Mouse (Mus musculus): ENCODE results near the gene Fut2. TPM values are rescaled to one million over a fixed set of nuclear protein-coding genes. Genes with fewer than 3 reads are reported as not detected.
"Not testable (repeated sequence)": the region's sequence is repeated elsewhere in the genome, so short reads cannot be mapped to it uniquely, and the experiment has no call there.

Gene Fut2
- polyA plus RNA-seq, 1 experiment: not detected

- WGBS: 85% methylated on average over 11 of the region's 11 CpGs
- peaks cover under 1% of the 10 kb centered on the region; the same call in 1 of the 2 replicates for H3K4me1 ChIP-seq (ENCODE audit: control insufficient read depth, insufficient read depth, low read length)
- TF ChIP-seq POLR2A (IDR thresholded peaks at IDR 0.05; ENCODE audit: insufficient read depth, low read depth, low read length): no peak
- TF ChIP-seq CTCF (IDR thresholded peaks at IDR 0.05; ENCODE audit: insufficient read depth, low read depth, low read length): no peak
- H3K27ac ChIP-seq (ENCODE audit: insufficient read depth, low read depth, low read length): no peak overlapping the region
- no peak overlapping the region for H3K4me3 ChIP-seq (ENCODE audit: insufficient read depth, low read depth, low read length)
These were observed 5.3 kb downstream of the Fut2 start for GRCm38 (mm10) chr7:45660746-45661478.

- no peak for TF ChIP-seq CTCF (IDR thresholded peaks at IDR 0.05; ENCODE audit: insufficient read depth, low read depth, low read length)
- TF ChIP-seq POLR2A (IDR thresholded peaks at IDR 0.05; ENCODE audit: insufficient read depth, low read depth, low read length): no peak
These were observed 11.7 kb downstream of the Fut2 start for GRCm38 (mm10) chr7:45654424-45655047.

GRCm38 (mm10) chr7:45650484-45650883 is 15.7 kb downstream of the Fut2 start:
- H3K27ac ChIP-seq (ENCODE audit: insufficient read depth, low read depth, low read length); H3K4me1 ChIP-seq (ENCODE audit: control insufficient read depth, insufficient read depth, low read length); H3K4me3 ChIP-seq (ENCODE audit: insufficient read depth, low read depth, low read length): not testable (repeated sequence)
- WGBS: 95% methylated on average over 20 of the region's 20 CpGs

More at GRCm38 (mm10) chr7:45654424-45655047, 11.7 kb downstream of the Fut2 start:
- Histone ChIP-seq H3K4me3 (ENCODE audit: insufficient read depth, low read depth, low read length) (peak overlapping the region; percentile 3; the same call in 1 of the 2 replicates), H3K4me1 (ENCODE audit: control insufficient read depth, insufficient read depth, low read length) (peaks cover 8% of the 10 kb centered on the region), H3K27ac (ENCODE audit: insufficient read depth, low read depth, low read length) (no peak overlapping the region)
- 29% methylated on average over 17 of the region's 17 CpGs for WGBS

- Histone ChIP-seq H3K4me3 (ENCODE audit: insufficient read depth, low read depth, low read length) (no peak overlapping the region), H3K4me1 (ENCODE audit: control insufficient read depth, insufficient read depth, low read length) (peaks cover 8% of the 10 kb centered on the region), H3K27ac (ENCODE audit: insufficient read depth, low read depth, low read length) (no peak overlapping the region)
- TF ChIP-seq POLR2A (IDR thresholded peaks at IDR 0.05; ENCODE audit: insufficient read depth, low read depth, low read length) (no peak), CTCF (IDR thresholded peaks at IDR 0.05; ENCODE audit: insufficient read depth, low read depth, low read length) (no peak)
- 74% methylated on average over 8 of the region's 8 CpGs for WGBS
These were observed 16.8 kb downstream of the Fut2 start for GRCm38 (mm10) chr7:45649351-45649750.

- H3K4me1 ChIP-seq (ENCODE audit: control insufficient read depth, insufficient read depth, low read length): peaks cover 25% of the 10 kb centered on the region
- 84% methylated on average over 4 of the region's 4 CpGs for whole genome bisulfite sequencing
- H3K4me3 ChIP-seq (ENCODE audit: insufficient read depth, low read depth, low read length): no peak overlapping the region
- TF ChIP-seq CTCF (IDR thresholded peaks at IDR 0.05; ENCODE audit: insufficient read depth, low read depth, low read length): no peak
- TF ChIP-seq POLR2A (IDR thresholded peaks at IDR 0.05; ENCODE audit: insufficient read depth, low read depth, low read length): no peak
- H3K27ac ChIP-seq (ENCODE audit: insufficient read depth, low read depth, low read length): no peak overlapping the region
These were observed 19.5 kb downstream of the Fut2 start for GRCm38 (mm10) chr7:45646671-45647070.

GRCm38 (mm10) chr7:45645591-45645971 is 20.6 kb downstream of the Fut2 start:
- no peak for TF ChIP-seq POLR2A (IDR thresholded peaks at IDR 0.05; ENCODE audit: insufficient read depth, low read depth, low read length)
- no peak for TF ChIP-seq CTCF (IDR thresholded peaks at IDR 0.05; ENCODE audit: insufficient read depth, low read depth, low read length)

GRCm38 (mm10) chr7:45644872-45645590 is 21.2 kb downstream of the Fut2 start:
- TF ChIP-seq CTCF (IDR thresholded peaks at IDR 0.05; ENCODE audit: insufficient read depth, low read depth, low read length) (no peak), POLR2A (IDR thresholded peaks at IDR 0.05; ENCODE audit: insufficient read depth, low read depth, low read length) (no peak)
- Histone ChIP-seq H3K27ac (ENCODE audit: insufficient read depth, low read depth, low read length) (peak overlapping the region; percentile 57), H3K4me1 (ENCODE audit: control insufficient read depth, insufficient read depth, low read length) (peaks cover 25% of the 10 kb centered on the region), H3K4me3 (ENCODE audit: insufficient read depth, low read depth, low read length) (peak overlapping the region; percentile 47)
- 66% methylated on average over 6 of the region's 6 CpGs for WGBS

More at GRCm38 (mm10) chr7:45645591-45645971, 20.6 kb downstream of the Fut2 start:
- no peak overlapping the region for H3K27ac ChIP-seq (ENCODE audit: insufficient read depth, low read depth, low read length)
- H3K4me1 ChIP-seq (ENCODE audit: control insufficient read depth, insufficient read depth, low read length): peaks cover 25% of the 10 kb centered on the region
- WGBS: 90% methylated on average over 7 of the region's 7 CpGs
- H3K4me3 ChIP-seq (ENCODE audit: insufficient read depth, low read depth, low read length): no peak overlapping the region

GRCm38 (mm10) chr7:45644183-45644582 is 22.0 kb downstream of the Fut2 start:
- Histone ChIP-seq H3K27ac (ENCODE audit: insufficient read depth, low read depth, low read length) (peak overlapping the region; percentile 57), H3K4me1 (ENCODE audit: control insufficient read depth, insufficient read depth, low read length) (peaks cover 25% of the 10 kb centered on the region), H3K4me3 (ENCODE audit: insufficient read depth, low read depth, low read length) (peak overlapping the region; percentile 47)
- 5% methylated on average over 18 of the region's 18 CpGs for WGBS
- no peak for TF ChIP-seq CTCF (IDR thresholded peaks at IDR 0.05; ENCODE audit: insufficient read depth, low read depth, low read length)
- TF ChIP-seq POLR2A (IDR thresholded peaks at IDR 0.05; ENCODE audit: insufficient read depth, low read depth, low read length): no peak; the same call in 1 of the 2 replicates

Measured in olfactory bulb, adult 2 months (tissue).